Mouse (Mus musculus) myocyte (in vitro differentiated cells): ENCODE measurements around the gene Evi5l. TPM values are rescaled to one million over a fixed set of nuclear protein-coding genes. Genes with fewer than 3 reads are reported as not detected.

ENCODE experiments used
- H3K27me3 ChIP-seq: one replicate; pipeline ENCODE4 v1.6.1; 2011; ENCODE audit not compliant: control insufficient read depth, insufficient read depth, insufficient read length
- H3K36me3 ChIP-seq: one replicate; pipeline ENCODE4 v1.6.1; 2011; ENCODE audit not compliant: control insufficient read depth, insufficient read depth
- H3K4me2 ChIP-seq: one replicate; pipeline ENCODE4 v1.6.1; 2011; ENCODE audit warnings: low read depth, control low read depth
- H3K4me3 ChIP-seq: one replicate; pipeline ENCODE4 v1.5.1; 2011; ENCODE audit warnings: mild to moderate bottlenecking, control low read depth, moderate library complexity
- H3K79me2 ChIP-seq: one replicate; pipeline ENCODE4 v1.6.1; 2011; ENCODE audit not compliant: control insufficient read depth, insufficient read depth
- H3ac ChIP-seq: one replicate; pipeline ENCODE4 v1.6.1; 2011; ENCODE audit not compliant: control insufficient read depth, insufficient read length
- CEBPB ChIP-seq: IDR thresholded peaks from 2 replicates; pipeline ENCODE4 v1.6.1; 2011; ENCODE audit warnings: mild to moderate bottlenecking, moderate library complexity; ENCODE audit not compliant: poor library complexity, insufficient read depth, severe bottlenecking
- E2F4 ChIP-seq: IDR thresholded peaks from one replicate; pipeline ENCODE4 v1.6.1; 2011; ENCODE audit warnings: mild to moderate bottlenecking, control low read depth, moderate library complexity; ENCODE audit not compliant: insufficient read depth
- MAX ChIP-seq: IDR thresholded peaks from one replicate; pipeline ENCODE4 v1.6.1; 2011; ENCODE audit warnings: low read depth, mild to moderate bottlenecking, control low read depth
- MYOD1 ChIP-seq, 3 experiments: IDR thresholded peaks; one replicate each; pipeline ENCODE4 v1.6.1; 2011; ENCODE audit warnings: control low read depth in 2 of 3, low read depth in 2 of 3, mild to moderate bottlenecking in 2 of 3, moderate library complexity in 1 of 3; ENCODE audit not compliant: insufficient read length in 2 of 3, control insufficient read depth in 1 of 3
- MYOG ChIP-seq, 3 experiments: IDR thresholded peaks; one replicate each; pipeline ENCODE4 v1.6.1; 2011; ENCODE audit warnings: control low read depth in 2 of 3, low read depth in 2 of 3, mild to moderate bottlenecking in 2 of 3; ENCODE audit not compliant: insufficient read length in 2 of 3, control insufficient read depth in 1 of 3, insufficient read depth in 1 of 3
- POLR2A ChIP-seq: IDR thresholded peaks from one replicate; pipeline ENCODE4 v1.6.1; 2011; ENCODE audit warnings: low read depth, mild to moderate bottlenecking, control low read depth, moderate library complexity; ENCODE audit not compliant: insufficient read length
- POLR2AphosphoS2 ChIP-seq: IDR thresholded peaks from one replicate; pipeline ENCODE4 v1.6.1; 2011; ENCODE audit warnings: low read depth, control low read depth; ENCODE audit not compliant: insufficient read length
- REST ChIP-seq: IDR thresholded peaks from one replicate; pipeline ENCODE4 v1.6.1; 2011; ENCODE audit warnings: mild to moderate bottlenecking, control low read depth, moderate library complexity; ENCODE audit not compliant: insufficient read depth, insufficient read length
- SRF ChIP-seq: IDR thresholded peaks from one replicate; pipeline ENCODE4 v1.6.1; 2011; ENCODE audit warnings: low read depth; ENCODE audit not compliant: control insufficient read depth, insufficient read length
- TCF12 ChIP-seq: IDR thresholded peaks from one replicate; pipeline ENCODE4 v1.6.1; 2011; ENCODE audit warnings: mild to moderate bottlenecking, control low read depth; ENCODE audit not compliant: poor library complexity, insufficient read depth, severe bottlenecking
- TCF3 ChIP-seq: IDR thresholded peaks from one replicate; pipeline ENCODE4 v1.6.1; 2011; ENCODE audit warnings: low read depth, control low read depth; ENCODE audit not compliant: insufficient read length
- USF1 ChIP-seq: IDR thresholded peaks from one replicate; pipeline ENCODE4 v1.6.1; 2011; ENCODE audit warnings: low read depth, mild to moderate bottlenecking, control low read depth, moderate library complexity
- polyA plus RNA-seq: library from polyadenylated mRNA; unstranded; fragments of >200 nt; fragmentation: generic; extraction: Trizol; gene quantifications from one replicate; pipeline ENCODE4 v1.2.1, GENCODE M21; 2012; ENCODE audit warnings: missing spikeins

Gene Evi5l
- polyA plus RNA-seq, 1 experiment, result 18.0 TPM

GRCm38 (mm10) chr8:4201321-4201720 lies 35.0 kb downstream of the Evi5l start:
- Histone ChIP-seq H3K79me2 (no peaks in the 10 kb centered on the region), H3ac (no peak overlapping the region), H3K27me3 (no peaks in the 10 kb centered on the region), H3K4me3 (no peak overlapping the region), H3K4me2 (no peak overlapping the region), H3K36me3 (no peaks in the 10 kb centered on the region)
- TF ChIP-seq MAX, result no peak
- no peak for TF ChIP-seq POLR2AphosphoS2
- TF ChIP-seq MYOG (IDR thresholded peaks at IDR 0.05; ENCODE audit: control insufficient read depth in 1 of 3, insufficient read depth in 1 of 3, insufficient read length in 2 of 3, low read depth in 2 of 3), result no peak
- TF ChIP-seq USF1, result no peak
- TF ChIP-seq MYOD1 (IDR thresholded peaks at IDR 0.05; ENCODE audit: control insufficient read depth in 1 of 3, insufficient read length in 2 of 3, low read depth in 2 of 3), result no peak

- Histone ChIP-seq H3K4me3 (no peak overlapping the region), H3K79me2 (no peaks in the 10 kb centered on the region), H3K36me3 (no peaks in the 10 kb centered on the region), H3K4me2 (no peak overlapping the region), H3ac (no peak overlapping the region), H3K27me3 (no peaks in the 10 kb centered on the region)
- TF ChIP-seq REST (no peak), POLR2A (no peak), TCF3 (no peak), USF1 (no peak), MYOD1 (IDR thresholded peaks at IDR 0.05; ENCODE audit: control insufficient read depth in 1 of 3, insufficient read length in 2 of 3, low read depth in 2 of 3) (no peak), POLR2AphosphoS2 (no peak), E2F4 (no peak), MYOG (IDR thresholded peaks at IDR 0.05; ENCODE audit: control insufficient read depth in 1 of 3, insufficient read depth in 1 of 3, insufficient read length in 2 of 3, low read depth in 2 of 3) (no peak), SRF (no peak), TCF12 (no peak), CEBPB (no peak), MAX (no peak)
These were observed 39.1 kb downstream of the Evi5l start for GRCm38 (mm10) chr8:4205246-4206123.

- H3K27me3 ChIP-seq, result no peaks in the 10 kb centered on the region
- no peak overlapping the region for H3ac ChIP-seq
- H3K79me2 ChIP-seq, result no peaks in the 10 kb centered on the region
- H3K36me3 ChIP-seq, result no peaks in the 10 kb centered on the region
- no peak overlapping the region for H3K4me2 ChIP-seq
- no peak for TF ChIP-seq SRF
- no peak for TF ChIP-seq E2F4
- no peak for TF ChIP-seq TCF3
- H3K4me3 ChIP-seq, result no peak overlapping the region
These were observed 40.0 kb downstream of the Evi5l start for GRCm38 (mm10) chr8:4206182-4207015.

- Histone ChIP-seq H3K79me2 (no peaks in the 10 kb centered on the region), H3K36me3 (no peaks in the 10 kb centered on the region), H3K27me3 (no peaks in the 10 kb centered on the region), H3K4me2 (no peak overlapping the region), H3K4me3 (no peak overlapping the region), H3ac (no peak overlapping the region)
- TF ChIP-seq POLR2AphosphoS2, result no peak
- TF ChIP-seq TCF3, result no peak
- TF ChIP-seq MYOG (IDR thresholded peaks at IDR 0.05; ENCODE audit: control insufficient read depth in 1 of 3, insufficient read depth in 1 of 3, insufficient read length in 2 of 3, low read depth in 2 of 3), result no peak
- TF ChIP-seq MYOD1 (IDR thresholded peaks at IDR 0.05; ENCODE audit: control insufficient read depth in 1 of 3, insufficient read length in 2 of 3, low read depth in 2 of 3), result no peak
- TF ChIP-seq REST, result no peak
- TF ChIP-seq MAX, result no peak
- TF ChIP-seq CEBPB, result no peak
- no peak for TF ChIP-seq USF1
- no peak for TF ChIP-seq TCF12
- TF ChIP-seq SRF, result no peak
- no peak for TF ChIP-seq POLR2A
- no peak for TF ChIP-seq E2F4
These were observed 40.6 kb downstream of the Evi5l start for GRCm38 (mm10) chr8:4207016-4207350.

GRCm38 (mm10) chr8:4211097-4211496 lies 44.7 kb downstream of the Evi5l start:
- Histone ChIP-seq H3K4me2 (no peak overlapping the region), H3K27me3 (no peaks in the 10 kb centered on the region)

More at GRCm38 (mm10) chr8:4211097-4211496, 44.7 kb downstream of the Evi5l start:
- no peak overlapping the region for H3ac ChIP-seq
- H3K4me3 ChIP-seq, result no peak overlapping the region
- no peaks in the 10 kb centered on the region for H3K36me3 ChIP-seq
- H3K79me2 ChIP-seq, result no peaks in the 10 kb centered on the region
- TF ChIP-seq POLR2AphosphoS2 (no peak), TCF12 (no peak), MYOG (IDR thresholded peaks at IDR 0.05; ENCODE audit: control insufficient read depth in 1 of 3, insufficient read depth in 1 of 3, insufficient read length in 2 of 3, low read depth in 2 of 3) (no peak), MAX (no peak), POLR2A (no peak), TCF3 (no peak), USF1 (no peak), E2F4 (no peak), SRF (no peak), CEBPB (no peak), MYOD1 (IDR thresholded peaks at IDR 0.05; ENCODE audit: control insufficient read depth in 1 of 3, insufficient read length in 2 of 3, low read depth in 2 of 3) (no peak), REST (no peak)
